Mouse (Mus musculus): ENCODE data around the gene Safb2. TPM values are rescaled to one million over a fixed set of nuclear protein-coding genes. Genes with fewer than 3 reads are reported as not detected.
A peak's percentile ranks its signal among the peaks of the same experiment; 100 is the strongest.

Safb2 gene
- polyA plus RNA-seq, 1 experiment from 2014 or later: 23.1 TPM

- TF ChIP-seq CTCF (IDR thresholded peaks at IDR 0.05; ENCODE audit: low read depth) (no peak), EP300 (IDR thresholded peaks at IDR 0.05; ENCODE audit: low read depth) (no peak)
- peaks cover 29% of the 10 kb centered on the region for H3K36me3 ChIP-seq (replicated peaks; ENCODE audit: insufficient read depth, low read length)
- no peaks in the 10 kb centered on the region for H3K9me3 ChIP-seq (ENCODE audit: low read length)
- H3K27ac ChIP-seq (ENCODE audit: low read depth): peak overlapping the region; percentile 86
- H3K4me3 ChIP-seq (ENCODE audit: low read depth, low read length): no peak overlapping the region; the same call in 1 of the 2 replicates
- H3K27me3 ChIP-seq (ENCODE audit: insufficient read depth, low read length): no peaks in the 10 kb centered on the region
- peak overlapping the region; percentile 63 for H3K4me2 ChIP-seq (ENCODE audit: low read depth, low read length)
- peak; percentile 87 for DNase-seq
- peaks cover 43% of the 10 kb centered on the region for H3K4me1 ChIP-seq (ENCODE audit: insufficient read depth)
- 14% methylated on average over 14 of the region's 14 CpGs for WGBS (ENCODE audit: insufficient replicate concordance)
- peak; percentile 42 for ATAC-seq
- 0 out of 2 replicates have a peak overlapping the region, but pooled peaks have one; percentile 5 for H3K9ac ChIP-seq (replicated peaks)
Observed at GRCm38 (mm10) chr17:56611861-56612564, 27.6 kb upstream of the Safb2 start.

DNA sequence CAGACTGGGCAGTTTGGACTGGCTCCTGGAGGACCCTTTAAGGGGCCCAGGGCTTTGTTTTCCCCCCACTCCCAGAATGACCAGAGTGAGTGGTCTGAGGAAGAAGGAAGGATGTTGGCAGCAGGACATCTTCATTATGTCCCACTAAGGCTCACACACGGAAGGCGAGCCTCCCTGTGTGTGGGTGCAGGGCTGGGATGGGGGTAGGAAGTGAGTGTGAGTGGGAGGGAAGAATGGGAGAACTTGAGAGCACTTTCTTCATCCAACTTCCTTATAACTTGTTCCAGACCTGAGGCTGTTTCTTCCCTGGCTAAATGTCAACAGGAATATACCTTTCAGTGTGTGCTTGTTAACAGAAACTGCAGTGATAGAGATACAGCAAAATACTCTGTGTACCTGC is 26.9 kb upstream of the Safb2 start:
- DNase-seq (no peak), ATAC-seq (no peak)
- peaks cover 43% of the 10 kb centered on the region for H3K4me1 ChIP-seq (ENCODE audit: insufficient read depth)
- H3K9me3 ChIP-seq (ENCODE audit: low read length): no peaks in the 10 kb centered on the region
- H3K27ac ChIP-seq (ENCODE audit: low read depth): peak overlapping the region; percentile 86
- 89% methylated on average over 2 of the region's 2 CpGs for WGBS (ENCODE audit: insufficient replicate concordance)
- peaks cover 31% of the 10 kb centered on the region for H3K36me3 ChIP-seq (replicated peaks; ENCODE audit: insufficient read depth, low read length)
- H3K4me2 ChIP-seq (ENCODE audit: low read depth, low read length): 0 out of 2 replicates have a peak overlapping the region, but pooled peaks have one; percentile 63
- H3K27me3 ChIP-seq (ENCODE audit: insufficient read depth, low read length): no peaks in the 10 kb centered on the region
- no peak overlapping the region for H3K4me3 ChIP-seq (ENCODE audit: low read depth, low read length)
- no peak overlapping the region for H3K9ac ChIP-seq (replicated peaks)
- TF ChIP-seq EP300 (IDR thresholded peaks at IDR 0.05; ENCODE audit: low read depth) (no peak), CTCF (IDR thresholded peaks at IDR 0.05; ENCODE audit: low read depth) (no peak)

DNA sequence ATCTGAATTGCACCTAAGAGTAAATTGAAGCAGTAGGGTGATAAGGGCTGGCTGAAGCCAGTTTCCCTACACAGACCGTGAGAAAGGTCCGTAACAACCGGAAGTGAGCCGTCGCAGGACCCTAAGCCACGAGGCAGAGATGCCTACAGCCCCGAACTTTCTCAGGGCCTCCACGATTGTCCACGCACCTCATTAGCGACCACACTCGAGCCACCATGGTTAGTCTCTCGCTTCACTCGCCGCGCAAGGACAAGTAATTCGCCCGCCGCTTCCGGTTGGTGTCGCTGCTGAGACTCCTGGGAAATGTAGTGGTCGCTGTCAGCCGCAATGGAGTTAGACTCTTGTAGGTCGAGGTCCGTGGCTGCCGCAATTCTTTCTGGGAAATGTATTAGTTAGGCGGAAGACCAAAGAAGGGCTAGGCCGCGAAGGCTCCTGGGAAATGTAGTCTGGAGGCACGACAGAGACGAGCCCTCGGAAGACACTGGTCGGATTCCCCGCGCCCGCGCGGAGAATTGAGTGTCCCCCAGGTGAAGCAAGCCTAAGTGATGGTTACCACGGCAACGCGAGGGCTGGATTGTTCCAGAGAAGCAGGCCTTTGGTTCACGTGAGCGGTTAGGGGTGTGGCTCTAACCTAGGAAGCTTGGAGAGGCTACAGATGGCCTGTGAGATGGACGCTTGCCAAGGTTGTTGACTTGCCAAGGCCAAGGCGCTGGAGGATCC is 25.2 kb upstream of the Safb2 start, which contains the start of gene 2410015M20Rik:
Gene 2410015M20Rik, minus strand, starts transcription at position 320 of the 720 bp plus-strand sequence.
- H3K27ac ChIP-seq (ENCODE audit: low read depth): peak within 1 kb of the TSS; percentile 90
- H3K36me3 ChIP-seq (replicated peaks; ENCODE audit: insufficient read depth, low read length): peaks cover 30% of the 10 kb centered on the region
- H3K27me3 ChIP-seq (ENCODE audit: insufficient read depth, low read length): no peaks in the 10 kb centered on the region
- peaks cover 38% of the 10 kb centered on the region for H3K4me1 ChIP-seq (ENCODE audit: insufficient read depth)
- peak; percentile 88 for TF ChIP-seq CTCF (IDR thresholded peaks at IDR 0.05; ENCODE audit: low read depth)
- TF ChIP-seq EP300 (IDR thresholded peaks at IDR 0.05; ENCODE audit: low read depth): no peak
- H3K9ac ChIP-seq (replicated peaks): peak within 1 kb of the TSS; percentile 81
- ATAC-seq: peak; percentile 80
- DNase-seq: peak; percentile 94
- under 1% methylated on average over 44 of the region's 44 CpGs for WGBS (ENCODE audit: insufficient replicate concordance)
- H3K4me2 ChIP-seq (ENCODE audit: low read depth, low read length): peak within 1 kb of the TSS; percentile 79
- no peaks in the 10 kb centered on the region for H3K9me3 ChIP-seq (ENCODE audit: low read length)
- peak within 1 kb of the TSS; percentile 77 for H3K4me3 ChIP-seq (ENCODE audit: low read depth, low read length)

GRCm38 (mm10) chr17:56608699-56609098 is 24.3 kb upstream of the Safb2 start:
- ATAC-seq: no peak
- Histone ChIP-seq H3K9me3 (ENCODE audit: low read length) (no peaks in the 10 kb centered on the region), H3K4me2 (ENCODE audit: low read depth, low read length) (peak overlapping the region; percentile 79), H3K27me3 (ENCODE audit: insufficient read depth, low read length) (no peaks in the 10 kb centered on the region), H3K36me3 (replicated peaks; ENCODE audit: insufficient read depth, low read length) (peaks cover 38% of the 10 kb centered on the region), H3K4me1 (ENCODE audit: insufficient read depth) (peaks cover 31% of the 10 kb centered on the region), H3K9ac (replicated peaks) (peak overlapping the region; percentile 81), H3K27ac (ENCODE audit: low read depth) (peak overlapping the region; percentile 90), H3K4me3 (ENCODE audit: low read depth, low read length) (peak overlapping the region; percentile 77)
- WGBS (ENCODE audit: insufficient replicate concordance): 34% methylated on average over 5 of the region's 5 CpGs
- no peak for DNase-seq
- TF ChIP-seq EP300 (IDR thresholded peaks at IDR 0.05; ENCODE audit: low read depth) (no peak), CTCF (IDR thresholded peaks at IDR 0.05; ENCODE audit: low read depth) (no peak)

DNA sequence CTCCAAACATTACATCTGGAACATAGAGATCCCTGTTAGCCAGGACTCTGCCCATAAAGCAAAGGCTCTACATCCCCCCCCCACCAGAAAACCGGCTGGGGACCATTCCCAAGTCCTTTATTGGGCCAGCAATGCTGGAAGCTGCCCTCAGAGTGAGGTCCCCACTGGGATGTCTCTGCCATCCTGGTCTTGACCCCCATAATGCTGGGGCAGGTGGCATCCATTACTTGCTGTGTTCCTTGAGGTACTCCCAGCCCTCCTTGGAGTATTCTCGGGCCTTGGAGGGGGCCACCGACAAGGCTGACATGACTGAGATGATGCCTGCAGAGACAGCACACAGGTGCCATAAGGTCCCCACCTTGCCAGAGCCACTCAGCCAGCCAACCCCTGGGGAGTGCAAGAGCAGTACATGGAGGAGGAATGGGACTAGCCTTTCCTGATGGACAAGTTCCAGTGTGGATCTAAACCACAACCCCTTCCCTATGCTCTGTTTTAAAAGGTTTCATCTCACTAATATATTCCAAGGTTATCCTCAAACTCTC is 23.2 kb upstream of the Safb2 start:
- no peaks in the 10 kb centered on the region for H3K9me3 ChIP-seq (ENCODE audit: low read length)
- no peak overlapping the region for H3K27ac ChIP-seq (ENCODE audit: low read depth)
- no peak for TF ChIP-seq CTCF (IDR thresholded peaks at IDR 0.05; ENCODE audit: low read depth)
- no peak for TF ChIP-seq EP300 (IDR thresholded peaks at IDR 0.05; ENCODE audit: low read depth)
- no peak overlapping the region for H3K9ac ChIP-seq (replicated peaks)
- H3K4me2 ChIP-seq (ENCODE audit: low read depth, low read length): no peak overlapping the region
- peaks cover 29% of the 10 kb centered on the region for H3K4me1 ChIP-seq (ENCODE audit: insufficient read depth)
- no peak for ATAC-seq
- H3K4me3 ChIP-seq (ENCODE audit: low read depth, low read length): no peak overlapping the region
- WGBS (ENCODE audit: insufficient replicate concordance): 62% methylated on average over 3 of the region's 3 CpGs
- no peak for DNase-seq
- H3K27me3 ChIP-seq (ENCODE audit: insufficient read depth, low read length): no peaks in the 10 kb centered on the region
- peaks cover 49% of the 10 kb centered on the region for H3K36me3 ChIP-seq (replicated peaks; ENCODE audit: insufficient read depth, low read length)

GRCm38 (mm10) chr17:56605431-56605830 is 21.0 kb upstream of the Safb2 start:
- Histone ChIP-seq H3K36me3 (replicated peaks; ENCODE audit: insufficient read depth, low read length) (peaks cover 68% of the 10 kb centered on the region), H3K9ac (replicated peaks) (no peak overlapping the region), H3K27ac (ENCODE audit: low read depth) (no peak overlapping the region), H3K27me3 (ENCODE audit: insufficient read depth, low read length) (no peaks in the 10 kb centered on the region), H3K4me1 (ENCODE audit: insufficient read depth) (peaks cover 14% of the 10 kb centered on the region), H3K9me3 (ENCODE audit: low read length) (no peaks in the 10 kb centered on the region), H3K4me3 (ENCODE audit: low read depth, low read length) (no peak overlapping the region), H3K4me2 (ENCODE audit: low read depth, low read length) (no peak overlapping the region)
- DNase-seq (no peak), ATAC-seq (no peak)
- WGBS (ENCODE audit: insufficient replicate concordance): 88% methylated on average over 9 of the region's 9 CpGs
- no peak for TF ChIP-seq CTCF (IDR thresholded peaks at IDR 0.05; ENCODE audit: low read depth)
- no peak for TF ChIP-seq EP300 (IDR thresholded peaks at IDR 0.05; ENCODE audit: low read depth)

Measured in liver, postnatal 0 days (tissue).